19 mouse cellular contexts compared by ENCODE assay signal in the genomic region with DNA sequence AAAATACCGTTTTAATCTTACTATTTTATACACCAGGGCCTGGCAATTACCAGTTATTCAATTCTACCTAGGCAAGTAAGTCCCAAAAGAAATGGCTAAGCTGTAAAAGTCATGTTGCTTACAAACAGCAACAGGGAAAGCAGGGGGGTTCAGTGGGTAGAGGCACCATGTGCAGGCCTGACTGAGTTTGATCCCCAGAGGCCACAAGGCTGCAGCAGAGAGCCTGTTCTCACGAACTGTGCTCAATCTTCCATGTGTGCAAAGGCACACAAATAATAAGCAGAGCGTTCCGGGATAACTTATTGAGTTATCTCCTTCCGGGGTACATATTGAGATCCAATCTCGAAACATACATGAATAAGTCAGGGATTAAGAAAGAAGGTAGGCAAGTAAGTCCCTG. TPM values are rescaled to one million over a fixed set of nuclear protein-coding genes. Genes with fewer than 3 reads are reported as not detected.
DNase-seq lines count a peak whose midpoint lies in the region; ATAC-seq and TF ChIP-seq lines count a peak whose summit lies in the region.
"Had no signal": no experiment of that assay in that cellular context is flagged by ENCODE, and none has a peak within 500 bp of the region (broad histone marks: within the 10 kb centered on the region; RNA-seq: fewer than 3 reads in every experiment).

No protein-coding gene starts in this region.

- H3K79me2 ChIP-seq in MEL (ENCODE audit: control insufficient read depth, insufficient read depth, low read length, poor library complexity), result peaks cover 17% of the 10 kb centered on the region

- no peak overlapping the region for H3K4me3 ChIP-seq in liver, embryonic 14.5 days (ENCODE audit: insufficient read depth in 1 of 2, low read depth in 2 of 2, low read length in 2 of 2)
- no peak overlapping the region for H3K4me3 ChIP-seq in MEL (ENCODE audit: control insufficient read depth in 1 of 2, insufficient read depth in 1 of 2, low read depth in 2 of 2, low read length in 2 of 2)
- H3K4me3 ChIP-seq: erythroblast, embryonic 14.5 days; hindbrain, embryonic 15.5 days; limb, embryonic 10.5 days; liver, embryonic 13.5 days had no signal

- no peak overlapping the region for H3K4me2 ChIP-seq in liver, embryonic 14.5 days (ENCODE audit: low read depth)
- H3K4me2 ChIP-seq: heart, embryonic 11.5 days; hindbrain, embryonic 15.5 days; liver, embryonic 13.5 days; midbrain, embryonic 11.5 days had no signal

- no peak for ATAC-seq in liver, embryonic 14.5 days (ENCODE audit: insufficient read depth)
- ATAC-seq: forebrain, embryonic 14.5 days had no signal

- peaks cover 0 to 2% of the 10 kb centered on the region in 2 experiments; a peak in 1 of 4 replicates for H3K4me1 ChIP-seq in liver, embryonic 14.5 days (replicated peaks; ENCODE audit: control insufficient read depth in 2 of 2, insufficient read depth in 2 of 2, low read length in 1 of 2)
- H3K4me1 ChIP-seq in MEL (ENCODE audit: control insufficient read depth in 1 of 2, insufficient read depth in 2 of 2, low read length in 2 of 2), result peaks cover 12 to 54% of the 10 kb centered on the region in 2 experiments
- H3K4me1 ChIP-seq: hindbrain, embryonic 15.5 days; limb, embryonic 10.5 days had no signal

- H3K9ac ChIP-seq in liver, embryonic 14.5 days (replicated peaks), result no peak overlapping the region
- no peak overlapping the region for H3K9ac ChIP-seq in MEL (ENCODE audit: control insufficient read depth, low read depth, low read length, poor library complexity, severe bottlenecking)
- H3K9ac ChIP-seq: hindbrain, embryonic 15.5 days; liver, embryonic 13.5 days had no signal

- 0 out of 2 replicates have a peak, but pooled peaks have one; percentile 29 for TF ChIP-seq CTCF in liver, embryonic 14.5 days (IDR thresholded peaks at IDR 0.05; ENCODE audit: low read depth)
- peak in 2 of 3 experiments; percentile 19 to 27; a peak in 1 of 6 replicates for TF ChIP-seq CTCF in MEL (IDR thresholded peaks at IDR 0.05 in 2 of 3, conservative IDR thresholded peaks at IDR 0.05 in 1 of 3; ENCODE audit: control insufficient read depth in 1 of 3, insufficient read depth in 1 of 3, low read depth in 2 of 3, low read length in 3 of 3, poor library complexity in 1 of 3, severe bottlenecking in 1 of 3)

- WGBS in liver, embryonic 14.5 days (ENCODE audit: insufficient replicate concordance), result 78% methylated on average over 6 of the region's 6 CpGs

- H3K27ac ChIP-seq in liver, embryonic 14.5 days, result no peak overlapping the region
- peak overlapping the region; percentile 80; the same call in 1 of the 2 replicates for H3K27ac ChIP-seq in MEL (ENCODE audit: control insufficient read depth, low read depth, low read length)
- H3K27ac ChIP-seq: hindbrain, embryonic 15.5 days; limb, embryonic 10.5 days; liver, embryonic 13.5 days had no signal

- DNase-seq in adrenal gland, postnatal 14 days, result peak; percentile 33
- DNase-seq in adrenal gland, adult (ENCODE audit: inconsistent age in 2 of 2, low spot score in 1 of 2), result no peak
- DNase-seq in liver, embryonic 14.5 days (ENCODE audit: low read depth in 3 of 3, low spot score in 3 of 3), result no peak
- DNase-seq in liver (no peak), MEL (ENCODE audit: low read depth, low spot score) (no peak)
- peak; percentile 10 for DNase-seq in thymus, postnatal 0 days (ENCODE audit: low spot score)
- DNase-seq in cerebellum, adult 11-12 months, result no peak
- no peak for DNase-seq in right cerebral cortex, postnatal 25 days
- DNase-seq: heart, postnatal 14 days; kidney, adult 8-10 months; liver, embryonic 13.5 days; lung, postnatal 36 days; right cerebral cortex, postnatal 4 days had no signal

- H3K27me3 ChIP-seq in liver, embryonic 14.5 days (ENCODE audit: control insufficient read depth, insufficient read depth, low read length), result no peaks in the 10 kb centered on the region
- H3K27me3 ChIP-seq in MEL (ENCODE audit: control insufficient read depth in 1 of 2, insufficient read depth in 2 of 2, low read length in 2 of 2), result no peaks in the 10 kb centered on the region
- H3K27me3 ChIP-seq: hindbrain, embryonic 15.5 days; liver, embryonic 13.5 days had no signal

- no peaks in the 10 kb centered on the region for H3K36me3 ChIP-seq in liver, embryonic 14.5 days (replicated peaks; ENCODE audit: control insufficient read depth, insufficient read depth, low read depth)
- H3K36me3 ChIP-seq in MEL (ENCODE audit: control insufficient read depth in 1 of 2, insufficient read depth in 2 of 2, low read length in 2 of 2), result peaks cover 17 to 44% of the 10 kb centered on the region in 2 experiments
- H3K36me3 ChIP-seq: hindbrain, embryonic 15.5 days; limb, embryonic 10.5 days; liver, embryonic 13.5 days had no signal

- TF ChIP-seq POLR2A in MEL (IDR thresholded peaks at IDR 0.05; ENCODE audit: control insufficient read depth in 1 of 2, insufficient read depth in 1 of 2, low read depth in 1 of 2, low read length in 2 of 2, poor library complexity in 1 of 2), result no peak

- no peak for TF ChIP-seq EP300 in liver, embryonic 14.5 days (IDR thresholded peaks at IDR 0.05; ENCODE audit: low read depth)
- no peak for TF ChIP-seq EP300 in MEL (IDR thresholded peaks at IDR 0.05; ENCODE audit: low read depth in 1 of 2, low read length in 2 of 2)

- no peaks in the 10 kb centered on the region for H3K9me3 ChIP-seq in liver, embryonic 14.5 days (ENCODE audit: control insufficient read depth, low read length)
- no peaks in the 10 kb centered on the region for H3K9me3 ChIP-seq in MEL (replicated peaks; ENCODE audit: insufficient read depth, low read length)
- H3K9me3 ChIP-seq: hindbrain, embryonic 15.5 days; limb, embryonic 10.5 days; liver, embryonic 13.5 days had no signal

- no peak for TF ChIP-seq RAD21 in MEL (IDR thresholded peaks at IDR 0.05; ENCODE audit: low read depth, low read length)

TF ChIP-seq in MEL, 35 proteins besides CTCF, POLR2A, EP300 and RAD21:
- TF ChIP-seq SMC3 (IDR thresholded peaks at IDR 0.05; ENCODE audit: low read depth, low read length) (peak; percentile 28; the same call in 1 of the 2 replicates), ETS1 (IDR thresholded peaks at IDR 0.05; ENCODE audit: low read depth, low read length) (no peak)
TF ChIP-seq in MEL: peak in this region for 1.

RNA-seq across cellular contexts. Expression of a gene that starts 12.3 kb away (rescaled TPM):
- 192 and 227 TPM in 2 replicates for total RNA-seq in adrenal gland, postnatal 14 days (2021)
- 4.2 and 6.4 TPM in 2 replicates for polyA plus RNA-seq in liver, embryonic 14.5 days (2012; rRNA removed)
- 15.7 and 16.1 TPM in 2 replicates for polyA plus RNA-seq in liver, embryonic 14.5 days (2014; fragmentation: Nextera tagmentation; extraction: Ambion mirVana)
- total RNA-seq in MEL (2012; rRNA removed), result 17.7 and 24.2 TPM in 2 replicates
- 100 to 1,000 TPM in 1 of 2 experiments, 10 to 100 TPM in 1; 17.1 to 100 TPM for polyA plus RNA-seq in MEL (2012; ENCODE audit: insufficient read depth in 1 of 2, insufficient read length in 2 of 2, low read depth in 1 of 2, low replicate concordance in 2 of 2, missing spikeins in 1 of 2)
- polyA plus RNA-seq in thymus, postnatal 0 days (2015; fragmentation: Nextera tagmentation; extraction: Ambion mirVana), result 20.9 and 22.1 TPM in 2 replicates

Comparison
In these comparisons a context has a peak if more than half of its experiments do, and no peak if none do; other contexts are left out.
1. DNase-seq: peak in adrenal gland, postnatal 14 days (single experiment) and thymus, postnatal 0 days (single experiment); none in adrenal gland, adult (0 of 2), liver, embryonic 14.5 days (0 of 3), liver (single experiment), MEL (single experiment), cerebellum, adult 11-12 months (single experiment) and right cerebral cortex, postnatal 25 days (single experiment).